Mouse (Mus musculus) testis, postnatal 14 days (tissue): Measurements from ENCODE around the gene Adcy2.

Experiments
- DNase-seq: peaks from one replicate; pipeline ENCODE4 v3.0.0; 2021; ENCODE audit warnings: low spot score

The Adcy2 gene

GRCm38 (mm10) chr13:68960513-68960912, 38.8 kb downstream of the Adcy2 start:
- DNase-seq: no peak

GRCm38 (mm10) chr13:68959406-68959805, 39.9 kb downstream of the Adcy2 start:
- no peak for DNase-seq

DNA sequence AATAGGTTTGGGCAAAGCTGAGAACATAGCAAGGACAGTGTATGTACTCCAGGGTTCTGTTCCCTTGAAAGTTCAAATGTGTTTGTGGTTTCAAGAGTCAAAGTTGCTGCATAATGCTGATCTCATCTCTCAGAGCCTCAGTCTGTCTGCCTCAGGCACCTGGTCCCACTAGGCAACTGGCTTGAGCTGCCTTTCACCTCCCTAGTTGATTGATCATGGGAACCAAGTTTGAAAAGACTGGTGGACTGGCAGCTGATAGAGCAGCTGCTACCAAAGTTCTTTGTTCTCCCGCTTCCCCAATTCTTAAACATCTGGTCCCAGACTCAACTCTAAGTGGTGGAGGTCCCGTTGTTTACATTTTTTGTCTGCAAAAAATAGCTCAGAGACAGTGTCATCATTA, 56.6 kb downstream of the Adcy2 start:
- DNase-seq: no peak

DNA sequence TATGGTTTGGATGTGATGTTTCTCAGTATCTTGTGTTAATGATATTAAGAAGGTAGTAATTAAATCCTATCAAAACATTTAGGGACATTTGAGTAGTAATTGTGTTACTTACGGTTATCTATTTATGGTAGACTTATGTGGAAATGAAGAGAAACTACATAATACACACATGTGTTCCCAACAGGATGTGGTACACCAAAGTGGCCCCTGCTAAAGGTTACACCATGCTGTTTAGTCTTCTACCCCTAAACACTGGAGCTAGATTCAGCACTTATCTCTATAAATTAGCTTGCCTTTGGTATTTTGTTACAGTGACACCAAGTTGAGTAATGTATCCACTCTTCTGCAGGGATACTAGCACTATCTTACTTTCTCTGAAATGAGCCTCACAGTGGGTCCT, 57.9 kb downstream of the Adcy2 start:
- DNase-seq: no peak

DNA sequence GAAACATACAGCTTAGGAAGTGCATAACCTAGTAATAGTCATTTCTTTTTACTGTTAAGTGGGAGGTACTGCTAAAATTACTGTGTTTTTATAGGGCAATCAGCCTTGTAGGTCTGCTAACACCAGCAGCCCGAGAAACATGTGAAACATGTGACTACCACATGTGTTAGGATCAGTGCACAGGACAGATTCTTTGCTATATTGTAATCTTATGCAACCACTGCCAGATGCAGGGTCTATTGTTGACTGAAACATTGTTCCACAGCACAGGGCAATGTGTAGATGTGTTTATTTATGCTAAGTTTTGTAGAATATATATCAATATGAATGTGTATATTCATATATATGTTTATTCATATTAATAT, 67.1 kb downstream of the Adcy2 start:
- no peak for DNase-seq

- no peak for DNase-seq
Observed at GRCm38 (mm10) chr13:68931602-68932282, 67.6 kb downstream of the Adcy2 start.

GRCm38 (mm10) chr13:68928469-68928868, 70.9 kb downstream of the Adcy2 start:
- no peak for DNase-seq

DNA sequence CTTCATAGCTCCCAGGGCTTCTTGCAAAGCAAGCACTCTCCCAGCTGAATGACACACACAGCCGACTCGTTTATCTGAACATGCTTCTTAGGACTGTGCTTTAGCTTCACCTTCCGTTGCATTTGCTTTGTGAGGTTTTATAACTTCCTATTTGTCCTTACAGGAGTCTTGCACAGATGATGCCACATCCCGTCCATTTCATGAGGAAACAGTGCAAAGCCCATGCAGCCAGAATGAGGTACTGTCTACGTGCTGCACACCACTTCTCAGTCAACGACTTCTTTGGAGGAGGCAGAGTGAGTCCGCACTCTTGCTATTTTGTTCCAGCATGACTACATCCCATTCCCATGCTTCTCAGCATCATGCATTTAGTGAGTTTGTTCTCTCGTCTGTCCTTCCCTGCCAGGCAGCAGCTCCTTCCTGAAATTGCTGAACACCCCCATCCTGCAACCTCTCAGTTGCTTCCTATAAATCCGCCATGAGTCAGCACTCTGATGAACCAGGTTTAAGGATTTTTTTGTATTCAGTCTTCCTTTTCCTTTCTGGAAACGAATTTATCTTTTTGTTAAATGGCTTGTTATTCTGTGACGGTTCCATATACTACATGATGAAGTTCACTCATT, 85.6 kb downstream of the Adcy2 start:
- DNase-seq: no peak

DNA sequence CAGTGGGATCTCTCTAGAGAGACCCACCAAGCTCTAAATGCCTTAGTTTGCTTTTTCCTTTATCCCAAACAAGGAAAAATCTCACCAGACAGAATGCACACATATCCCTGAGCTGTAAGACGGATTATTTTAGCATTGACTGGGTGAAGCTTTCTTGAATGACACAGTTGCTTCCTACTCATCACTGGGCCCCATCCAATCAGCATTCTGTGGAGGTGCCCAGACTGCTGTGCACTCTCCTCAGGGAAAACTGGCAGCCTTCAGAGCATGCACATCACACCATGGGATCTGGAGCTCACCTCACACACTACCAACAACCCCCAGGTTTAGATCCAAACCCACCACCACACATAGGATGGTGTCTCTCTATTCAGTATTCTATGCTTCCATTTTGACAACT, 92.7 kb downstream of the Adcy2 start:
- no peak for DNase-seq

DNA sequence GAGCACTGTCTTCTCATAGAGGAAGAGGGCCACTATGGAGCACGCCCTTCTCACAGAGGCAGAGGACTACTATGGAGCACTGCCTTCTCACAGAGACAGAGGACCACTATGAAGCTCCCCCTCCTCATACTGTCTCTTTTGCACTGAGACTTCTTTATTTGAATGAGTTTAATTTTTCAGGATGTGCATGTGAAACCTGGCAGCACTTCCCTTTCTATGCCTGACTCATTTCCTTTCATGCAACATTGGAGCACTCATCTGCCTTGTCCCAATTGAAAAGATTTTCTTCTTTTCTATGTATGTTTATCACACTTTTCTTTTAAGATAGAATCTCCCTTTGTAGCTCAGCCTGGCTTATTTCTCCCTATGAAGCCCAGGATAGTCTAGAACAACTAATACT, 96.6 kb downstream of the Adcy2 start:
- DNase-seq: no peak

- DNase-seq: no peak
Observed at GRCm38 (mm10) chr13:68889929-68890593, 109.3 kb downstream of the Adcy2 start.

DNA sequence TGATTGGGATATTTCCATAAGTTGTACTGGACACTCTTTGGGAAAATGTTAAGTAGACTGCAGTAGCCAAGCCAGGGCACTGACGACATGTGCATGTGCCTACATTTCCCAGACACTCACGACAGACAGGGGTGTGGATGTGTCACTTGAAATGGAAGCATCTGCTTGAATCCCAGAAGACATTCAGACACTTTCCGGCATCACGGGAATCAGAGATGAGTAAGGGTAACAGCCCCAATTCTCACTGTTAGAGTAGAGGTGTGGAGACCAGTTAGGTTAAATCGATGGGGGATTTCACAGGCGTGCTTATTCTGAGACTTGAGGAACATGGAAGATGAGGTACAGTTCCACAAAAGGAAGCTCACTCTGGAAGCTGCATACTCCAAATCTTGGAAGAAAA, 130.6 kb downstream of the Adcy2 start:
- DNase-seq: no peak

GRCm38 (mm10) chr13:68867940-68868655, 131.2 kb downstream of the Adcy2 start:
- DNase-seq: no peak

DNA sequence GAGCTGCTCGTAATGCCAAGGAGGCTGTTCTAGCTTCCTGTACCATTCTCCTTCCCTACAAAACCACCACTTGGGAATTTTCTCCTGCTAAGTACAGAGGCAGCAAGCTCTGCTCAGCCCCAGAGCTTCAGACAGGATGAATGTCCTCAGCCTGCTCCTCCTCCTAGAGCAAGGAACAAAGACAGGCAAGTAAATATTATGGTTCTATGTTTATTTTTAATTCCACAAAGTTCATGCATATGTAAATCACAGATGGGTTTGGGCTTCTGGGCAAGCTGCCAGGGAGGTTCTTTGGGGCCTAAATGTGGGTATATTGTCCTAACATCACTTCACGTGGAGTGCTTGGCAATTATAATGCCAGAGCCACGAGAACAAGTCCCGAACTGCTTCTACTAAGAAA, 139.3 kb downstream of the Adcy2 start:
- no peak for DNase-seq

GRCm38 (mm10) chr13:68848265-68848664, 151.1 kb downstream of the Adcy2 start:
- DNase-seq: no peak

DNA sequence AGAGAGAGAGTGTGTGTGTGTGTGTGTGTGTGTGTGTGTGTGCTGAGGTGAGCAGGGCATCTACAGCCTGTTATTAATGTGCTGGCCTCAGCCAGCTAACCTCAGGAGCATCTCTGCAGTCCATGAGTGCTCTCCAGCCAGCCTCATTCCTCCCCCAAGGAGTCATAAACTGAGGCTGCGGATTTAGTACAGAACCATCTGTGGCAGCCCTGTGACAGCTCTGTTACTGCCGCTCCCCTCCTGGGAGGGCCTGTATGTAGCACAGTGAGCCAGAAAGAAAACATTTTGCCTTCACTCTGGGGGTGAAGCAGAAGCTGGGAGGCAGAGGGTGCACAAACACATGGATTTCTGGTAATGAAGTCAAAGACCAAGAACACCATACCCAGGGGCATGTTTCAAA, 159.8 kb downstream of the Adcy2 start:
- DNase-seq: no peak

GRCm38 (mm10) chr13:68836183-68836582, 163.2 kb downstream of the Adcy2 start:
- DNase-seq: no peak

DNA sequence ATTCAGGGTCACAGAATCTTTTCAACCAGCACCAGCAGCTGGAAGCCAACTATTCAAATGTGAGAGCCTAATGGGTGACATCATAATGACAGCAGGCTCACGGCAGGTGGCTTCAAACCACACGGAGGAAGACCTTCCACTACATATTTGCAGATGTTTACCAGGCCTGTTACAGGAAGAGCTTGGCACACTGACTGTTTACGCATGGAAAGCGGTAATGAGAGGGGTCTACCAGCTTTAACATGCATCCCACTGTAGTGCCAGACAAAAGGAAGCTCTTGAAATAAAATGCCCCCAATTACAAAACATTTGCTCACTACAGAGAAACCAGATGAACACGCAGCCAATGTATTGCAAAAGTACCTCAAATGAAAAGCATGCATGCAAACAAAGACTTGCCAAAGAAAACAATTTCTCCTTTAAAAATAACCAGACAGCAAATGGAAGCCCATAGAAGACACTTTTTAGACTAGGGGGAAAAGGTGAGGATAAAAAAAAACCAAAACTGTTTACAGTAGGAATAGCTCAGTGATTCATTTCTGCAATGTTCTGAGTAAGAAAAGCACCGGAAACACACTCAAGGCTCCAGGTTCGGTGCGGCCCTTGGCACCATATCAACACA, 163.8 kb downstream of the Adcy2 start:
- DNase-seq: no peak

- no peak for DNase-seq
Observed at GRCm38 (mm10) chr13:68832141-68832540, 167.2 kb downstream of the Adcy2 start.

DNA sequence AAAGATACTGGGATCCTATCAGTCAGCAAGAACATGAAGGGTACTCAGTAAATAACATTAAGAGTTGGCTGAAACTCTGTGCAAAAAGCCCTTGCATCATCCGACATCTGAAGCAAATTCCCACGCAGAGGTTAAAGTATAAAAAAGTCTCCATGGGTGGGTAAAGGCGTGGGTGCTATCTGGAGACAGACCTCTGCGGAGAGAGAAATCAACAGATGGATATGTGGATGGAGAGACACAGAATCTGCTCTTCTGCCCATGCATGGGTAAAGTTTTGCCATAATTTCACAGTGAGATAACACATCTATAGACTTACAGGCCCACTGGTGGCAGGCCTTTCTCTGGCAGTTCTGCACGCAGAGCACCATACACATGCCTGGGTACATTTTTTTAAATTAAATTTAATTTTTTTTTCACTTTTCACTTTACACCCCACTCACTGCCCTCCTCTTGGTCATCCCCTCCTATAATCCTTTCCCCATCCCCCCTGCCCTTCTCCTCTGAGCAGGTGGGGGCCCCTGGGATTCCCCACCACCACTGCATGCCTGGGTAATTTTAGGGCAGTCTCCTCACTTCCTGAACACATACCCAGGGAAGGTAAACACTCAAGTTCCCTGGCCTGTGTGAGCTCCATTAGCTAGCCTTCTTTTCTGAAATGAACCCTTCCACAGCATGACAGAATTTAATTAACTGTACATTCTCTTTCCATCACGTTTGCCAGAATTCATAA, 169.1 kb downstream of the Adcy2 start:
- no peak for DNase-seq

DNA sequence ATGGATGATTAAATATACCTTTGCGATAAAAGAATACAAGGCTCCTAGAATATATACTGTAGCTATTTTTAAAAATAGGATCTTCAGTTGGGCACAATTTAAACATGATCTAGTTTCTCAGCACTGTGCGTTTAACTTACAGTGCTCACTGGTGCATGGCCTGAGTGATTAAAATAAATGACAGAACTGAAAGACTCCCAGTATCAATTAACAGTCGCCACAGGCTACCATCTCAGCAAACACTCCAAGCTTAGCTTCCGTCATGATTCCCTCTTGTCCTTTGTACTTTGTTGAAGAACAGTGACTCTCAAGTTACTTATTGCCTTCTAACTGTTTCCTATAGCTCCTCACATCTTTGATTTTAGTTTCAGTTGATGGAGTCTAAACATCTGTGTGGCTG, 170.9 kb downstream of the Adcy2 start:
- DNase-seq: no peak

DNA sequence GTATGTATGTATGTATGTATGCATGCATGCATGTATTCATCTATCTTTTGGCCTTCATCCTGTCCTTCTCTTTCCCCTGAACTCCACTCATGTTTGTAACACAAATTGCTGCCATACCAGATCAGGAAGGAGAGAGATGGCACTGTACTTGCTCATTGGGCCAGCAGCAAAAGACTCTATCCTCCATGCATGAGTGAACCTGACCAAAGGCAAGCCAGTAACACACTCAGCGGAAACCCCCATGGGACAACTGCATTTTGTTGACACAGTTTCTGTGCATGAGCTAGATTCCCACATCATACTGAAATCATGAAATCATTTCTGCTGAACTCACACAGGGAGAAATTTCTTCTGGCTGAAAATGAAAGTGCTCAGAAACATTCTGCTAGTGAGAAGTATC, 172.9 kb downstream of the Adcy2 start:
- DNase-seq: no peak
